Mouse (Mus musculus) mature B cell (primary cell): Measurements from ENCODE around the gene Ccdc83.

ENCODE experiments used
- in situ Hi-C: fragments of 300-500 bp; cut with MboI; formaldehyde crosslinking; loops from 2 replicates; pipeline ENCODE4 v1.14.3; 2019

Gene Ccdc83

GRCm38 (mm10) chr7:90265289-90265970 is at the start of gene Ccdc83:
TSS of gene Ccdc83 (minus strand) at chr7:90265777.
- in situ Hi-C loops, result no loop called here

- in situ Hi-C loops, result no loop called here
These were observed 47.8 kb upstream of the Ccdc83 start for GRCm38 (mm10) chr7:90313421-90313820.

- in situ Hi-C loops, result no loop called here
These were observed 46.7 kb upstream of the Ccdc83 start for GRCm38 (mm10) chr7:90312151-90312883.

DNA sequence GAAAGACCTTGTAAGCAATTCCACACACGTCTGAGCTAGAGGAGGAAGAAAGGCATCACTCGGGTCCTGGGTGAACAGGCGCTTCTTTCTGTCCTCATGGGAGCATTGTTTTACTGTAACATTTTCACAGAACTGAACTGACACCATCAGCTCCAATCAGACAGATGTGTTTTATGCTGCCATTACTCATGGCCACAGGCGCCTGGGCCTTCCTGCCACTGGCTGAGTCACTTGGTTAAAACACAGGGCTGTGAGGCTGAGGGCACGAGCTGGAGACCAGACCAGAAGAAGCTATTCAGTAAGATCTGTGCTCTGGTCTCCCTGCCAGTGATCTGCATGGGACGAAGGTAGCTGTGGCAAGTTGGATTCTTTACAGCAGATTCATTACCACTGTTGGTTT is 42.4 kb upstream of the Ccdc83 start:
- in situ Hi-C loops, result no loop called here

DNA sequence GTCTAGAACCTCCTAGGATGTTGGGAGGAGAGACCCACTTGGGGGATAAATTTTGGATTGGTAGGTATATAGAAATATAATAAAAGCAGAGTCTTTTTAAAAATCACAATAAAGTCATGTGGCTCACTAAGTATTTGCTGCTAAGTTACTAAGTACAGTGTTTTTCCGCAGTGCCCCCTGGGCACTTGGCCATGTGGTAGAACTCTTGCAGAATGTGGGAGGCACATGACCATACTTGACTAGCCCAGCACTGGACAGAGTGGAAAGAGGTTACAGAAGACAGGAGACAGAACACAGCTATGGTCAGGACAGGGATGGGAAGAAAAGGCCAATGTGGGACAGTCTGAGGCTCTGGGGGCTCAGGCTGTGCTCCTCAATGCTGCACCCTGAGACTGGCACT is 41.4 kb upstream of the Ccdc83 start:
- in situ Hi-C loops, result no loop called here

DNA sequence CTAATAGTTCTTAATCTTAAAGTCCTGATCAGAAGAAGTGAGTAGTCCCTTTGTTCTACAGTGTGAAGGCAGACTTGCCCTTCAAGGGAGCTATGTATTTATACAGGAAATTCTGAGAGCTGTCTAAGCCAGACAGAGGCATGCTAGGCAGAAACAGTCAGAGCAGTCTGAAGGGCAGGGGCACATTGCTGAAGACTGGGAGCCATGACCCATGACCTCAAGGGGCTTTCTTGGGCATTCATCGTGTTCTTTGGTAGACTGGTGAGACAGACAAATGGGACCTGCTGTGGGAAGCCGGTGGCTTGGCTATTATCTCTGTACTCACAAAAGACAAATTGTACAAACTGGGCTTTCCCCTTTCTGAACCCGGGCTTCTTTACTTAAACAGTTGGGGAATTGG is 40.5 kb upstream of the Ccdc83 start:
- in situ Hi-C loops, result no loop called here

- in situ Hi-C loops, result no loop called here
These were observed 37.3 kb upstream of the Ccdc83 start for GRCm38 (mm10) chr7:90302647-90303552.

- in situ Hi-C loops, result no loop called here
These were observed 36.5 kb upstream of the Ccdc83 start, which contains the start of gene Sytl2 for GRCm38 (mm10) chr7:90301942-90302646. TSS of gene Sytl2 (plus strand) at chr7:90302252.

DNA sequence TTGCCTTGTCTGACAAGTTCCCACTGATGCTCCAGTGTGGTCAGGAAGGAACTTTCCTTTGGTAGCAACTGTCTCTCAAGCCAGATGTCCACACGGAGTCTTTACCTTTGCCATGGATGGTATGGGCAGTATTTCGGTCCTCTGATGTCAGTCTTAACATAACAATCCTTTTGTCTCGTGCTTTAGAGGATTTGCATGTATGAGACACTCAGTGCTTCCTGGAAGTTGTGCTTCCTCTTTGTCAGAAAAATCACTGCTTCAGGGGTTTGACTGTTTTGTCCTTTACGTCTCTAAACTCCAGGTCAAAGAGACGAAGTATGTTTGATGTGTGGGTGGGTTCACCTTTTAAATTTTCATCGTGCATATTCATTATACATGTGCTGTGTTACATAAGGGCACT is 26.3 kb upstream of the Ccdc83 start:
- in situ Hi-C loops, result loop anchor here (25.0 kb wide), 1 partner anchor 120 kb away; no protein-coding TSS in a partner anchor

DNA sequence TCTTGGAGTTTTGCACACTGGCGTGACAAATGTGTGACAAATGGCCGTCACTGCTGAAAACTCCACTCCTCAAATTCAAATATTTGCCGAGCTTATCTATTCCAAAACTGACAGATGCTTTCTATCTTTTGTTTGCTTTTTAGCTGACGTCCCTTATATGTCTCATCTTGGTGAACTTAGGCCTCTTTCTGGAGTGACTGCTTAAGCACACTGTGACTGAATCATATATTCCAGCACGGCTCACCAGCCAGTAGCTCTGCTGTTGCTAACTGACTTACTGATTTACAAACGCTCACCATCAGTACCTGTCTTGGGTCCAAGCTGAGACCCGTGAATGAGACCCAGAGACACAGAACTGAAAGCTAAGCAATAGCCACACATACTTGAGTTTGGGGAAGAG is 19.2 kb upstream of the Ccdc83 start:
- in situ Hi-C loops, result loop anchor here (25.0 kb wide), 1 partner anchor 128 kb away; no protein-coding TSS in a partner anchor

GRCm38 (mm10) chr7:90282786-90283185 is 17.2 kb upstream of the Ccdc83 start:
- in situ Hi-C loops, result loop anchor here (25.0 kb wide), 1 partner anchor 130 kb away; no protein-coding TSS in a partner anchor

GRCm38 (mm10) chr7:90281759-90282546 is 16.4 kb upstream of the Ccdc83 start:
- in situ Hi-C loops, result loop anchor here (25.0 kb wide), 1 partner anchor 130 kb away; no protein-coding TSS in a partner anchor

- in situ Hi-C loops, result loop anchor here (25.0 kb wide), 1 partner anchor 131 kb away; no protein-coding TSS in a partner anchor
These were observed 15.3 kb upstream of the Ccdc83 start for GRCm38 (mm10) chr7:90280878-90281277.

DNA sequence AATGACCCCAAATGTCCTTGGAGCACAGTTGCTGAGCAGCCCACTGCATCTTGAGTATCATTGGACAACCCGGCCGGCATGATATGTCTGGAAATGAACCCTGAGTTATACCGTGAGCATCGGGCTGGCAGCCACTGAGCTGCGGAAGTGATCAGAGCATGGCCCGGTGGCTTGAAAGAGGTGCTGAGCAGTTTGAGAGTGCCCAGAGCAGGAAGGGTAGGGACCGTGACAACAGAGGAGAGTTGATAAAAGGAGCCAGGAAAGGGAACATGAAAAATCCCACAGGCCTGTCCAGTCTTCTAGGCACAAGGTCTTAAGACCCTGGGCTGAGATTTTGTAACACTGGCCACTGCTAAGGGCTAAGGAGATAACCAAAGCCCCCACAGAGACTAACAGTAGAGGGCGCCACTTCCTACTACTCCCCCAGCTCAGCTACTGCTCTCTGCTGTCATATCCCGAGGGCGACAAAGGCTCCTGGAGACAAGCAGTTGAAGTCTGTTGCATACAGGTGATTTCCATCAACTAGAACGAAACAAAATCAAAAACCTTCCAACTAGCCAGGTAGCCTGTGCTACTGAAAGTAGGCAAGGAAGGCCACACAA is 14.8 kb upstream of the Ccdc83 start:
- in situ Hi-C loops, result loop anchor here (25.0 kb wide), 1 partner anchor 132 kb away; no protein-coding TSS in a partner anchor

GRCm38 (mm10) chr7:90279136-90279535 is 13.6 kb upstream of the Ccdc83 start:
- in situ Hi-C loops, result loop anchor here (25.0 kb wide), 1 partner anchor 133 kb away; no protein-coding TSS in a partner anchor

DNA sequence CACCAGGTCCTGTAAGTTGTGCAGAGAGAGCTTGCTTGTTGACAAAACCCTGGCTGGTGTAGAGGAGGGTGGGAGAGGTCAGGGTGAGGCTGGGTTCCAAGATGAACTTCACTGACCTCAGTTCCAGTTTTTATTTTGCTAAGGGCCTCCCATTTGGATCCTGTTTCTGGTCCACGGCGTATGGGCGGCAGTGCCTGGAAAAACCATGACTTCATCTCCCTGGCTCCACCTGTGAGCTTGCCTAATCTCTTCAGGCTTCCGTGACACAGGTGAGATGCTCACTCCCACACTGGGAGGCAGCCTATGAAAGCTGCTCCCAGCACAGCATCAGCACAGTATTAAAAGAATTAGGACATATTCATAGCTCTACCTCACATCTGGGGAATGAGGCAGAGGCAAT is 12.2 kb upstream of the Ccdc83 start:
- in situ Hi-C loops, result loop anchor here (25.0 kb wide), 1 partner anchor 135 kb away; no protein-coding TSS in a partner anchor

DNA sequence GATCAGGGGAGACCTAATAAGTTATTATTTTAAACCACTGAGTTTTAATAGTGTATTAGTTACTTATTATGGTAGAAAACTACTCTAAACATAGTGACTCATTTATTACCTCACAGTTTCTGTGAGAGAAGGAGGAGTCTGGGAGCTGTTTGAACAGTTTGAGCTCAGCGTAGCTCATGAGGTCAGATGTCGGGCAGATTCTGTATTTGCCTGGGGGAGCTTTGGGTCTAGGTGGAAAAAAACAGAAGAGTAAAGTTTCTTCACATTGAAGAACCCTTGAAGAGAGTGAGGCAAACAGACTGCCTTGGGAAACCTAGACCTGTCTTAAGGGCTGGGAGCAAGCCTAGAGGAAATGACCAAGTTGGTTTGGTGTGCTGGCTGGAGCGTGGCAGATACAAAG is 11.7 kb upstream of the Ccdc83 start:
- in situ Hi-C loops, result loop anchor here (25.0 kb wide), 1 partner anchor 135 kb away; no protein-coding TSS in a partner anchor

DNA sequence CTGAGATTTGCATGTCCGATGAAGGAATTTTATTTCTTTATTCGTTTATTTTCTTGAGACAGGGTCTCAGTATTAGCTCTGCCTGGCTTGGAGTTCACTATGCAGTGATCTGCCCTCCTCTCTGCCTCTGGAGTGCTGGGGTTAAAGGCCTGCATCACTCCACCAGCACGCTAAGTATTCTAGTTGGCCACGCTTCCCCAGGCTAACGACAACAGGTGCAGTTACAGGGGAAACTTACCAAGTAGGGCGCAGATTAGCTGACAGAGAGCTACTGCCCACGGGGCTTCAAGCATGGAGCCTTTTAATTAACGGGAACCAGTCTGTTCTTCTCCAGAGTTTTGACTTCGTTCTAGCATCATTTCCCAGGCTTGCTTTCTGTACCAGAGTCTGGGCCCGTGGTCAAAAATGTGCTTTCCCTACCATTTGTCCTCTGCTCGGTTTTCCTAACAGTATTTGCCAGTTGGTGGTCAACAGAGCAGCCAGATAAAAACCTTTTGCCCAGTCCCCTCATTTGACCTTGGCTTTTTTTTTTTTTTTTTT is 9.1 kb upstream of the Ccdc83 start:
- in situ Hi-C loops, result loop anchor here (25.0 kb wide), 1 partner anchor 138 kb away; no protein-coding TSS in a partner anchor

DNA sequence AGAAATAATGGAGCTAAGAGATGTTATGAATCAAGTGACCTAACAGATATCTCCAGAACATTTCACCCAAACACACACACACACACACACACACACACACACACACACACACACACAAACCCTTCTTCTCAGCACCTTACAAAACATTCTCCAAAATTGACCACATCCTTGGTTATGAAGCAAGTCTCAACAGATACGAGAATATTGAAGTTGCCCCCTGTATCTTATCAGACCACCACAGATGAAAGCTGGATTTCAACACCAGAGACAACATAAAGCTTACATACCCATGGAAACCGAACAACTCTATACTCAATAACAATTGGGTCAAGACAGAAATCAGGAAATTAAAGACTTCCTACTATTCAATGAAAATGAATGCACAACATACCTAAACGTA is 4.6 kb upstream of the Ccdc83 start:
- in situ Hi-C loops, result no loop called here
